Mouse (Mus musculus): Measurements from ENCODE around the gene A930002H24Rik.

- no peak for TF ChIP-seq POLR2A (IDR thresholded peaks at IDR 0.05; ENCODE audit: control insufficient read depth, low read depth, low read length)
- TF ChIP-seq CTCF (IDR thresholded peaks at IDR 0.05; ENCODE audit: control insufficient read depth, insufficient read depth, insufficient replicate concordance, low read depth, low read length) = no peak
Measured at GRCm38 (mm10) chr17:63839636-63840269, 23.8 kb downstream of the A930002H24Rik start.
